Mouse (Mus musculus) midbrain, postnatal 0 days (tissue): ENCODE measurements around the gene Lamp5. TPM values are rescaled to one million over a fixed set of nuclear protein-coding genes. Genes with fewer than 3 reads are reported as not detected.
A peak's percentile ranks its signal among the peaks of the same experiment; 100 is the strongest.

Experiments
- ATAC-seq: fragments of 200-750 bp; cut with Nextera tagmentation; 2 replicates; pipeline ENCODE4 v1.8.0; 2017; ENCODE audit warnings: moderate number of reproducible peaks, mild to moderate bottlenecking, moderate TSS enrichment, moderate library complexity; ENCODE audit not compliant: low FRiP score
- DNase-seq: peaks from one replicate; pipeline ENCODE4 v3.0.0-alpha.2; 2015; ENCODE audit warnings: low spot score
- H3K27ac ChIP-seq: fragments of 300-500 bp; sonication (generic); 2 replicates; pipeline ENCODE4 v1.5.1; 2014; ENCODE audit warnings: low read depth, mild to moderate bottlenecking, low read length, mixed read lengths
- H3K27me3 ChIP-seq: fragments of 300-500 bp; sonication (generic); 2 replicates; pipeline ENCODE4 v1.6.1; 2014; ENCODE audit warnings: low read length, control low read depth, mixed read lengths; ENCODE audit not compliant: insufficient read depth
- H3K36me3 ChIP-seq: fragments of 300-500 bp; sonication (generic); 2 replicates; pipeline ENCODE4 v1.6.1; 2014; ENCODE audit warnings: low read length, control low read depth, mixed read lengths; ENCODE audit not compliant: insufficient read depth
- H3K4me1 ChIP-seq: fragments of 300-500 bp; sonication (generic); 2 replicates; pipeline ENCODE4 v1.6.1; 2014; ENCODE audit warnings: mild to moderate bottlenecking, control low read depth, antibody characterized with exemption, low read length, mixed read lengths; ENCODE audit not compliant: insufficient read depth
- H3K4me2 ChIP-seq: fragments of 300-500 bp; sonication (generic); 2 replicates; pipeline ENCODE4 v1.6.1; 2014; ENCODE audit warnings: low read depth, mild to moderate bottlenecking, low read length, mixed read lengths; ENCODE audit not compliant: poor library complexity, severe bottlenecking
- H3K4me3 ChIP-seq: fragments of 300-500 bp; sonication (generic); 2 replicates; pipeline ENCODE4 v1.5.1; 2014; ENCODE audit warnings: low read depth, mild to moderate bottlenecking, low read length, moderate library complexity
- H3K9ac ChIP-seq: fragments of 300-500 bp; sonication (generic); replicated peaks from 2 replicates; pipeline ENCODE4 v1.6.1; 2014; ENCODE audit warnings: mild to moderate bottlenecking, low read length, moderate library complexity, mixed read lengths; ENCODE audit not compliant: poor library complexity, severe bottlenecking
- H3K9me3 ChIP-seq: fragments of 300-500 bp; sonication (generic); 2 replicates; pipeline ENCODE4 v1.6.1; 2016; ENCODE audit warnings: low read length, control low read depth
- CTCF ChIP-seq: IDR thresholded peaks from 2 replicates; pipeline ENCODE4 v1.5.1; 2016; ENCODE audit warnings: antibody characterized with exemption, mild to moderate bottlenecking
- WGBS: fragments of 180-500 bp; shearing (Covaris S2); extraction: QIAGEN DNeasy Blood & Tissue Kit; methylation state at CpG from one replicate; pipeline ENCODE4 v1.1.7; 2014; 5-methylcytosine and 5-hydroxymethylcytosine counted together
- polyA plus RNA-seq: library from polyadenylated mRNA; unstranded; fragments of >200 nt; fragmentation: Nextera tagmentation; extraction: Ambion mirVana; gene quantifications from 2 replicates; pipeline ENCODE4 v1.2.1, GENCODE M21; 2015
- total RNA-seq: library from RNA; depleted of rRNA; stranded (reverse); fragments of >200 nt; gene quantifications from 2 replicates; pipeline ENCODE4 v1.2.3, GENCODE M21; 2014

Lamp5 gene
- total and polyA plus RNA-seq, 2 experiments from 2014 or later, result 4.6 to 8.2 TPM

- Histone ChIP-seq H3K27me3 (peaks cover 7% of the 10 kb centered on the region; the same call in 1 of the 2 replicates), H3K9me3 (no peaks in the 10 kb centered on the region), H3K9ac (peak overlapping the region; percentile 48; the same call in 1 of the 2 replicates), H3K4me1 (peaks cover 3% of the 10 kb centered on the region; the same call in 1 of the 2 replicates), H3K4me3 (peak overlapping the region; percentile 42), H3K27ac (no peak overlapping the region), H3K36me3 (no peaks in the 10 kb centered on the region), H3K4me2 (peak overlapping the region; percentile 78)
- DNase-seq (peak; percentile 41), ATAC-seq (0 out of 2 replicates have a peak, but pooled peaks have one; percentile 45)
- no peak for TF ChIP-seq CTCF
- 4% methylated on average over 19 of the region's 19 CpGs for WGBS
Observed at GRCm38 (mm10) chr2:136057861-136058331, 5.9 kb downstream of the Lamp5 start.

GRCm38 (mm10) chr2:136058398-136058797 lies 6.4 kb downstream of the Lamp5 start:
- Histone ChIP-seq H3K27me3 (peaks cover 7% of the 10 kb centered on the region; the same call in 1 of the 2 replicates), H3K4me2 (peak overlapping the region; percentile 78), H3K4me3 (peak overlapping the region; percentile 42), H3K4me1 (peaks cover 3% of the 10 kb centered on the region; the same call in 1 of the 2 replicates), H3K9ac (peak overlapping the region; percentile 48; the same call in 1 of the 2 replicates), H3K36me3 (no peaks in the 10 kb centered on the region), H3K27ac (no peak overlapping the region), H3K9me3 (no peaks in the 10 kb centered on the region)
- ATAC-seq, result 0 out of 2 replicates have a peak, but pooled peaks have one; percentile 45
- TF ChIP-seq CTCF, result no peak
- DNase-seq, result no peak
- WGBS, result 5% methylated on average over 7 of the region's 7 CpGs

GRCm38 (mm10) chr2:136059029-136059669 lies 7.1 kb downstream of the Lamp5 start:
- ATAC-seq, result peak; percentile 21; the same call in 1 of the 2 replicates
- under 1% methylated on average over 36 of the region's 37 CpGs for WGBS
- no peak for TF ChIP-seq CTCF
- Histone ChIP-seq H3K9me3 (no peaks in the 10 kb centered on the region), H3K36me3 (no peaks in the 10 kb centered on the region), H3K9ac (peak overlapping the region; percentile 10; the same call in 1 of the 2 replicates), H3K4me2 (peak overlapping the region; percentile 78), H3K4me1 (peaks cover 3% of the 10 kb centered on the region; the same call in 1 of the 2 replicates), H3K27ac (no peak overlapping the region), H3K4me3 (peak overlapping the region; percentile 42), H3K27me3 (peaks cover 7% of the 10 kb centered on the region; the same call in 1 of the 2 replicates)
- DNase-seq, result no peak

GRCm38 (mm10) chr2:136064356-136064755 lies 12.3 kb downstream of the Lamp5 start:
- H3K4me2 ChIP-seq, result no peak overlapping the region

GRCm38 (mm10) chr2:136095978-136096377 lies 43.9 kb downstream of the Lamp5 start:
- no peak for ATAC-seq
- Histone ChIP-seq H3K4me1 (no peaks in the 10 kb centered on the region), H3K27me3 (no peaks in the 10 kb centered on the region), H3K9me3 (no peaks in the 10 kb centered on the region), H3K9ac (no peak overlapping the region), H3K4me3 (no peak overlapping the region), H3K27ac (no peak overlapping the region), H3K36me3 (peaks cover 5% of the 10 kb centered on the region; the same call in 1 of the 2 replicates), H3K4me2 (no peak overlapping the region)
- WGBS, result 75% methylated on average over 2 of the region's 2 CpGs
- no peak for TF ChIP-seq CTCF
- DNase-seq, result no peak

More at GRCm38 (mm10) chr2:136064356-136064755, 12.3 kb downstream of the Lamp5 start:
- Histone ChIP-seq H3K27ac (no peak overlapping the region), H3K27me3 (peaks cover 3% of the 10 kb centered on the region; the same call in 1 of the 2 replicates), H3K9ac (no peak overlapping the region), H3K4me3 (no peak overlapping the region), H3K9me3 (no peaks in the 10 kb centered on the region), H3K36me3 (no peaks in the 10 kb centered on the region), H3K4me1 (no peaks in the 10 kb centered on the region)
- 74% methylated on average over 1 of the region's 1 CpGs for WGBS
- no peak for TF ChIP-seq CTCF
- ATAC-seq (no peak), DNase-seq (no peak)

- no peaks in the 10 kb centered on the region for H3K4me1 ChIP-seq
- no peak overlapping the region for H3K4me2 ChIP-seq
- TF ChIP-seq CTCF, result no peak
- DNase-seq, result no peak
- H3K4me3 ChIP-seq, result no peak overlapping the region
- no peak for ATAC-seq
- H3K9ac ChIP-seq, result no peak overlapping the region
- 87% methylated on average over 3 of the region's 3 CpGs for WGBS
- no peak overlapping the region for H3K27ac ChIP-seq
- peaks cover 5% of the 10 kb centered on the region; the same call in 1 of the 2 replicates for H3K36me3 ChIP-seq
- H3K9me3 ChIP-seq, result no peaks in the 10 kb centered on the region
- H3K27me3 ChIP-seq, result no peaks in the 10 kb centered on the region
Observed at GRCm38 (mm10) chr2:136097143-136097542, 45.1 kb downstream of the Lamp5 start.
